Mouse (Mus musculus): ENCODE measurements around the gene Dennd4c.
A peak's percentile ranks its signal among the peaks of the same experiment; 100 is the strongest.

Gene Dennd4c

GRCm38 (mm10) chr4:86852813-86853590, 104.6 kb downstream of the Dennd4c start:
- no peak for TF ChIP-seq GATA4 (IDR thresholded peaks at IDR 0.05; ENCODE audit: insufficient replicate concordance, low read length)

- TF ChIP-seq GATA4 (IDR thresholded peaks at IDR 0.05; ENCODE audit: insufficient replicate concordance, low read length) = no peak
These were observed 108.2 kb downstream of the Dennd4c start for GRCm38 (mm10) chr4:86856304-86857112.

GRCm38 (mm10) chr4:86857113-86858069, 109.0 kb downstream of the Dennd4c start, which contains the start of gene Rps6:
TSS of gene Rps6 (minus strand) at chr4:86857412.
- 0 out of 2 replicates have a peak, but pooled peaks have one; percentile 48 for TF ChIP-seq GATA4 (IDR thresholded peaks at IDR 0.05; ENCODE audit: insufficient replicate concordance, low read length)

- TF ChIP-seq GATA4 (IDR thresholded peaks at IDR 0.05; ENCODE audit: insufficient replicate concordance, low read length) = no peak
These were observed 109.7 kb downstream of the Dennd4c start for GRCm38 (mm10) chr4:86858070-86858440.

GRCm38 (mm10) chr4:86864087-86864486, 115.7 kb downstream of the Dennd4c start:
- no peak for TF ChIP-seq GATA4 (IDR thresholded peaks at IDR 0.05; ENCODE audit: insufficient replicate concordance, low read length)

- TF ChIP-seq GATA4 (IDR thresholded peaks at IDR 0.05; ENCODE audit: insufficient replicate concordance, low read length) = no peak
These were observed 123.6 kb downstream of the Dennd4c start for GRCm38 (mm10) chr4:86871988-86872387.

- TF ChIP-seq GATA4 (IDR thresholded peaks at IDR 0.05; ENCODE audit: insufficient replicate concordance, low read length) = no peak
These were observed 124.7 kb downstream of the Dennd4c start for GRCm38 (mm10) chr4:86873072-86873471.

- peak; percentile 54; the same call in 1 of the 2 replicates for TF ChIP-seq GATA4 (IDR thresholded peaks at IDR 0.05; ENCODE audit: insufficient replicate concordance, low read length)
These were observed 125.9 kb downstream of the Dennd4c start, which contains the start of gene Acer2 for GRCm38 (mm10) chr4:86874146-86874847. TSS of gene Acer2 (plus strand) at chr4:86874396.

GRCm38 (mm10) chr4:86879477-86879876, 131.1 kb downstream of the Dennd4c start:
- TF ChIP-seq GATA4 (IDR thresholded peaks at IDR 0.05; ENCODE audit: insufficient replicate concordance, low read length) = peak; percentile 65; the same call in 1 of the 2 replicates

- no peak for TF ChIP-seq GATA4 (IDR thresholded peaks at IDR 0.05; ENCODE audit: insufficient replicate concordance, low read length)
These were observed 132.8 kb downstream of the Dennd4c start for GRCm38 (mm10) chr4:86881178-86881577.

GRCm38 (mm10) chr4:86882413-86882812, 134.1 kb downstream of the Dennd4c start:
- no peak; the same call in 1 of the 2 replicates for TF ChIP-seq GATA4 (IDR thresholded peaks at IDR 0.05; ENCODE audit: insufficient replicate concordance, low read length)

GRCm38 (mm10) chr4:86884945-86885344, 136.6 kb downstream of the Dennd4c start:
- TF ChIP-seq GATA4 (IDR thresholded peaks at IDR 0.05; ENCODE audit: insufficient replicate concordance, low read length) = no peak

- no peak for TF ChIP-seq GATA4 (IDR thresholded peaks at IDR 0.05; ENCODE audit: insufficient replicate concordance, low read length)
These were observed 137.4 kb downstream of the Dennd4c start for GRCm38 (mm10) chr4:86885790-86886159.
